Mouse (Mus musculus): ENCODE measurements around the gene Ddx39b. TPM values are rescaled to one million over a fixed set of nuclear protein-coding genes. Genes with fewer than 3 reads are reported as not detected.

Ddx39b gene
- polyA plus RNA-seq, 2 experiments: 127 to 199 TPM

GRCm38 (mm10) chr17:35253293-35254093, 11.9 kb downstream of the Ddx39b start:
- Histone ChIP-seq H3K9ac (replicated peaks) (no peak overlapping the region), H3K27me3 (ENCODE audit: control insufficient read depth, insufficient read depth, low read length) (no peaks in the 10 kb centered on the region), H3K27ac (no peak overlapping the region), H3K4me1 (replicated peaks; ENCODE audit: control insufficient read depth in 2 of 2, insufficient read depth in 2 of 2, low read length in 1 of 2) (peaks cover 0 to 9% of the 10 kb centered on the region in 2 experiments; a peak in 3 of 4 replicates), H3K4me2 (ENCODE audit: low read depth) (no peak overlapping the region), H3K36me3 (replicated peaks; ENCODE audit: control insufficient read depth, insufficient read depth, low read depth) (peaks cover 50% of the 10 kb centered on the region), H3K4me3 (ENCODE audit: insufficient read depth in 1 of 2, low read depth in 2 of 2, low read length in 2 of 2) (no peak overlapping the region), H3K9me3 (ENCODE audit: control insufficient read depth, low read length) (no peaks in the 10 kb centered on the region)
- DNase-seq (ENCODE audit: low read depth in 3 of 3, low spot score in 3 of 3): no peak
- ATAC-seq (ENCODE audit: insufficient read depth): no peak
- TF ChIP-seq CTCF (IDR thresholded peaks at IDR 0.05; ENCODE audit: low read depth) (no peak), EP300 (IDR thresholded peaks at IDR 0.05; ENCODE audit: low read depth) (no peak)
- WGBS (ENCODE audit: insufficient replicate concordance): 81% methylated on average over 32 of the region's 32 CpGs

- TF ChIP-seq CTCF (IDR thresholded peaks at IDR 0.05; ENCODE audit: low read depth): peak; percentile 95
- TF ChIP-seq EP300 (IDR thresholded peaks at IDR 0.05; ENCODE audit: low read depth): no peak
- H3K4me2 ChIP-seq (ENCODE audit: low read depth): no peak overlapping the region
- H3K27me3 ChIP-seq (ENCODE audit: control insufficient read depth, insufficient read depth, low read length): no peaks in the 10 kb centered on the region
- peaks cover 40% of the 10 kb centered on the region for H3K36me3 ChIP-seq (replicated peaks; ENCODE audit: control insufficient read depth, insufficient read depth, low read depth)
- DNase-seq (ENCODE audit: low read depth in 3 of 3, low spot score in 3 of 3) (no peak), ATAC-seq (ENCODE audit: insufficient read depth) (peak; percentile 9; the same call in 1 of the 2 replicates)
- 50% methylated on average over 11 of the region's 11 CpGs for WGBS (ENCODE audit: insufficient replicate concordance)
- peaks cover 0 to 14% of the 10 kb centered on the region in 2 experiments; a peak in 3 of 4 replicates for H3K4me1 ChIP-seq (replicated peaks; ENCODE audit: control insufficient read depth in 2 of 2, insufficient read depth in 2 of 2, low read length in 1 of 2)
- H3K9ac ChIP-seq (replicated peaks): no peak overlapping the region
- no peak overlapping the region for H3K4me3 ChIP-seq (ENCODE audit: insufficient read depth in 1 of 2, low read depth in 2 of 2, low read length in 2 of 2)
- H3K27ac ChIP-seq: no peak overlapping the region
- no peaks in the 10 kb centered on the region for H3K9me3 ChIP-seq (ENCODE audit: control insufficient read depth, low read length)
Observed at GRCm38 (mm10) chr17:35254241-35255098, 12.9 kb downstream of the Ddx39b start.

GRCm38 (mm10) chr17:35255301-35255700, 13.8 kb downstream of the Ddx39b start:
- Histone ChIP-seq H3K9me3 (ENCODE audit: control insufficient read depth, low read length) (no peaks in the 10 kb centered on the region), H3K9ac (replicated peaks) (no peak overlapping the region), H3K36me3 (replicated peaks; ENCODE audit: control insufficient read depth, insufficient read depth, low read depth) (peaks cover 34% of the 10 kb centered on the region), H3K27ac (no peak overlapping the region), H3K4me3 (ENCODE audit: insufficient read depth in 1 of 2, low read depth in 2 of 2, low read length in 2 of 2) (no peak overlapping the region), H3K4me2 (ENCODE audit: low read depth) (no peak overlapping the region), H3K27me3 (ENCODE audit: control insufficient read depth, insufficient read depth, low read length) (no peaks in the 10 kb centered on the region), H3K4me1 (replicated peaks; ENCODE audit: control insufficient read depth in 2 of 2, insufficient read depth in 2 of 2, low read length in 1 of 2) (peaks cover 0 to 15% of the 10 kb centered on the region in 2 experiments; a peak in 3 of 4 replicates)
- DNase-seq (ENCODE audit: low read depth in 3 of 3, low spot score in 3 of 3) (no peak), ATAC-seq (ENCODE audit: insufficient read depth) (no peak)
- 42% methylated on average over 3 of the region's 3 CpGs for WGBS (ENCODE audit: insufficient replicate concordance)
- TF ChIP-seq EP300 (IDR thresholded peaks at IDR 0.05; ENCODE audit: low read depth) (no peak), CTCF (IDR thresholded peaks at IDR 0.05; ENCODE audit: low read depth) (no peak)

GRCm38 (mm10) chr17:35255704-35256103, 14.2 kb downstream of the Ddx39b start:
- TF ChIP-seq EP300 (IDR thresholded peaks at IDR 0.05; ENCODE audit: low read depth): no peak
- TF ChIP-seq CTCF (IDR thresholded peaks at IDR 0.05; ENCODE audit: low read depth): no peak
- WGBS (ENCODE audit: insufficient replicate concordance): 54% methylated on average over 4 of the region's 4 CpGs

More at GRCm38 (mm10) chr17:35255704-35256103, 14.2 kb downstream of the Ddx39b start:
- ATAC-seq (ENCODE audit: insufficient read depth) (no peak), DNase-seq (ENCODE audit: low read depth in 3 of 3, low spot score in 3 of 3) (no peak)
- Histone ChIP-seq H3K4me3 (ENCODE audit: insufficient read depth in 1 of 2, low read depth in 2 of 2, low read length in 2 of 2) (no peak overlapping the region), H3K9ac (replicated peaks) (no peak overlapping the region), H3K27ac (no peak overlapping the region), H3K9me3 (ENCODE audit: control insufficient read depth, low read length) (no peaks in the 10 kb centered on the region), H3K27me3 (ENCODE audit: control insufficient read depth, insufficient read depth, low read length) (no peaks in the 10 kb centered on the region), H3K4me2 (ENCODE audit: low read depth) (no peak overlapping the region), H3K4me1 (replicated peaks; ENCODE audit: control insufficient read depth in 2 of 2, insufficient read depth in 2 of 2, low read length in 1 of 2) (peaks cover 0 to 15% of the 10 kb centered on the region in 2 experiments; a peak in 3 of 4 replicates), H3K36me3 (replicated peaks; ENCODE audit: control insufficient read depth, insufficient read depth, low read depth) (peaks cover 30% of the 10 kb centered on the region)
